Mouse (Mus musculus) hindbrain, postnatal 0 days (tissue): ENCODE data around the gene Syne3. TPM values are rescaled to one million over a fixed set of nuclear protein-coding genes. Genes with fewer than 3 reads are reported as not detected.

Experiments
- ATAC-seq: fragments of 200-750 bp; cut with Nextera tagmentation; 2 replicates; pipeline ENCODE4 v1.8.0; 2017; ENCODE audit warnings: mild to moderate bottlenecking, moderate TSS enrichment, moderate library complexity
- DNase-seq: peaks from one replicate; pipeline ENCODE4 v3.0.0-alpha.2; 2015; ENCODE audit warnings: low spot score
- H3K27ac ChIP-seq: fragments of 300-500 bp; sonication (generic); 2 replicates; pipeline ENCODE4 v1.5.1; 2014; ENCODE audit warnings: mild to moderate bottlenecking
- H3K27me3 ChIP-seq: fragments of 300-500 bp; sonication (generic); 2 replicates; pipeline ENCODE4 v1.6.1; 2014; ENCODE audit warnings: low read length, mixed read lengths; ENCODE audit not compliant: insufficient read depth
- H3K36me3 ChIP-seq: fragments of 300-500 bp; sonication (generic); 2 replicates; pipeline ENCODE4 v1.6.1; 2014; ENCODE audit warnings: low read length, mixed read lengths; ENCODE audit not compliant: insufficient read depth
- H3K4me1 ChIP-seq: fragments of 300-500 bp; sonication (generic); 2 replicates; pipeline ENCODE4 v1.6.1; 2014; ENCODE audit warnings: antibody characterized with exemption, low read length, mixed read lengths; ENCODE audit not compliant: insufficient read depth
- H3K4me2 ChIP-seq: fragments of 300-500 bp; sonication (generic); 2 replicates; pipeline ENCODE4 v1.6.1; 2014; ENCODE audit warnings: low read depth, mild to moderate bottlenecking, low read length, moderate library complexity, mixed read lengths
- H3K4me3 ChIP-seq: fragments of 300-500 bp; sonication (generic); 2 replicates; pipeline ENCODE4 v1.5.1; 2014; ENCODE audit warnings: low read length
- H3K9ac ChIP-seq: fragments of 300-500 bp; sonication (generic); replicated peaks from 2 replicates; pipeline ENCODE4 v1.6.1; 2014; ENCODE audit warnings: mild to moderate bottlenecking, low read length, moderate library complexity, mixed read lengths
- H3K9me3 ChIP-seq: fragments of 300-500 bp; sonication (generic); 2 replicates; pipeline ENCODE4 v1.6.1; 2016; ENCODE audit warnings: low read length, mixed read lengths
- CTCF ChIP-seq: IDR thresholded peaks from 2 replicates; pipeline ENCODE4 v1.5.1; 2016; ENCODE audit warnings: antibody characterized with exemption, control low read depth, low read depth
- WGBS: fragments of 180-500 bp; shearing (Covaris S2); extraction: QIAGEN DNeasy Blood & Tissue Kit; methylation state at CpG from one replicate; pipeline ENCODE4 v1.1.7; 2014; 5-methylcytosine and 5-hydroxymethylcytosine counted together
- polyA plus RNA-seq: library from polyadenylated mRNA; unstranded; fragments of >200 nt; fragmentation: Nextera tagmentation; extraction: Ambion mirVana; gene quantifications from 2 replicates; pipeline ENCODE4 v1.2.1, GENCODE M21; 2015
- total RNA-seq: library from RNA; depleted of rRNA; stranded (reverse); fragments of >200 nt; gene quantifications from 2 replicates; pipeline ENCODE4 v1.2.3, GENCODE M21; 2014

Syne3 gene
- total and polyA plus RNA-seq, 2 experiments from 2014 or later = 0.98 to 1.4 TPM

- DNase-seq = no peak
- Histone ChIP-seq H3K9ac (no peak overlapping the region), H3K36me3 (no peaks in the 10 kb centered on the region), H3K4me3 (no peak overlapping the region), H3K27ac (no peak overlapping the region), H3K4me2 (no peak overlapping the region), H3K9me3 (no peaks in the 10 kb centered on the region), H3K4me1 (no peaks in the 10 kb centered on the region), H3K27me3 (no peaks in the 10 kb centered on the region)
- TF ChIP-seq CTCF = no peak
- peak; percentile 45 for ATAC-seq
- 6% methylated on average over 4 of the region's 4 CpGs for WGBS
Measured at GRCm38 (mm10) chr12:104940027-104940386, 69.6 kb downstream of the Syne3 start.

DNA sequence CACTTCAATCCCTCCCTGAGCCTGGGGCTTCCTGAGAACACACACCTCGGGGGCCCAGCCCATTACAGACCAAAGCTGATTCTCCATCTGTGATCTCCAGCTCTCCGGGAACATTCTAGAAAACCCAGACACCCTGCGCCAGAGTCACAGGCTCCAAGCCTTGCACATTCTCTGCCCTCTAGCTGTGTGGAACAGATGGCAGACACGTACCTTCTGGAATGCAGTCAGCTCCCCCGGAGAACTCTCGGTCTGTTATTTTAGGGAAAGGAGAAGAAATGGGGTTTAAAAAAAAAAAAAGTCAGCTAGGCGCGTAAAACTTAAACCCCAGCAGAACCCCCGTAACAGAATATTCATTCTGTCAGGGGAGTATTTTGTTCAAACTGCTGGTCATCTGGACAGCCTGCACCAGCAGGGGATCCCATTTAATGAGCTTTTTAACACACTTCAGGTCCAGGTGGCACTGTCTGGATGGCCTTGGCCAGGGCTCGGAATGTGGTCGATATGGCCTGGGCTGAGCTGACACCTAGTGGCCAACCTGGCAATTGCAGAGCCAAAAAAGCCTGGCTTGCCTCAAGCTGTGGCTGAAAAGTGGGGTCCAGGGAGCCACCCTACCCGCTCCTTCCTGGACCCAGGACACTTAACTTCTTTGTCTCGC lies 70.1 kb downstream of the Syne3 start:
- H3K36me3 ChIP-seq = no peaks in the 10 kb centered on the region
- peak; percentile 86 for ATAC-seq
- no peak overlapping the region for H3K9ac ChIP-seq
- H3K9me3 ChIP-seq = no peaks in the 10 kb centered on the region
- H3K4me2 ChIP-seq = no peak overlapping the region
- 26% methylated on average over 13 of the region's 13 CpGs for WGBS
- H3K4me1 ChIP-seq = no peaks in the 10 kb centered on the region
- 0 out of 2 replicates have a peak overlapping the region, but pooled peaks have one; percentile 6 for H3K27ac ChIP-seq
- no peak overlapping the region for H3K4me3 ChIP-seq
- no peaks in the 10 kb centered on the region for H3K27me3 ChIP-seq
- DNase-seq = peak; percentile 93
- peak; percentile 98 for TF ChIP-seq CTCF

GRCm38 (mm10) chr12:104938935-104939334 lies 70.7 kb downstream of the Syne3 start:
- TF ChIP-seq CTCF = peak; percentile 41
- Histone ChIP-seq H3K27me3 (no peaks in the 10 kb centered on the region), H3K27ac (0 out of 2 replicates have a peak overlapping the region, but pooled peaks have one; percentile 6), H3K4me2 (no peak overlapping the region), H3K9ac (no peak overlapping the region), H3K4me1 (no peaks in the 10 kb centered on the region), H3K36me3 (no peaks in the 10 kb centered on the region), H3K4me3 (no peak overlapping the region), H3K9me3 (no peaks in the 10 kb centered on the region)
- ATAC-seq (peak; percentile 19), DNase-seq (no peak)
- 65% methylated on average over 5 of the region's 5 CpGs for WGBS

GRCm38 (mm10) chr12:104936223-104936622 lies 73.4 kb downstream of the Syne3 start:
- Histone ChIP-seq H3K9ac (no peak overlapping the region), H3K4me1 (no peaks in the 10 kb centered on the region), H3K27me3 (no peaks in the 10 kb centered on the region), H3K4me3 (no peak overlapping the region), H3K27ac (no peak overlapping the region), H3K4me2 (no peak overlapping the region), H3K36me3 (no peaks in the 10 kb centered on the region), H3K9me3 (no peaks in the 10 kb centered on the region)
- 79% methylated on average over 4 of the region's 4 CpGs for WGBS
- peak; percentile 80 for TF ChIP-seq CTCF
- peak; percentile 39 for DNase-seq
- ATAC-seq = no peak

DNA sequence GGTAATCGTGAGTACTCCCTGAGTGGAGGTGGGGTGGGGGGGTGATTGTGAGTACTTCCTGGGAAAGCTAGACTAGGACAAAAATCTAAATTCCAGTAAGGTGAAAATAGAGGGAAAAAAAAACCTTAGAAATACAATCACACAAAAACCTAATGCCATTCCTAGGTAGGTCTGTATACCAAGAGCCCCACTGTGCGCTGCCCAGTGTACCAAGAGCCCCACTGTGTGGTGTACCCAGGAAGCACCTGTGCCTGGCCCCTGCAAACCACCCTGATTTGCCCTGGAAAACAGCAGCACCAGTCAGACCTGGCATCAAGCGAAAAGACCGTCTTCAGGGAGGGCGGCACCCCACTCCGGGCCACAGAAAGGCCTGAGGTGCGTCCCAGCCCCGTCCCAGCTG lies 74.5 kb downstream of the Syne3 start:
- Histone ChIP-seq H3K4me1 (no peaks in the 10 kb centered on the region), H3K36me3 (no peaks in the 10 kb centered on the region), H3K4me3 (no peak overlapping the region), H3K9ac (no peak overlapping the region), H3K9me3 (no peaks in the 10 kb centered on the region), H3K27ac (no peak overlapping the region), H3K27me3 (no peaks in the 10 kb centered on the region), H3K4me2 (no peak overlapping the region)
- TF ChIP-seq CTCF = no peak
- 81% methylated on average over 8 of the region's 8 CpGs for WGBS
- no peak for DNase-seq
- ATAC-seq = no peak

GRCm38 (mm10) chr12:104933800-104934199 lies 75.8 kb downstream of the Syne3 start:
- DNase-seq (no peak), ATAC-seq (no peak)
- no peaks in the 10 kb centered on the region for H3K4me1 ChIP-seq
- no peak overlapping the region for H3K27ac ChIP-seq
- no peak overlapping the region for H3K4me2 ChIP-seq
- TF ChIP-seq CTCF = no peak
- no peaks in the 10 kb centered on the region for H3K9me3 ChIP-seq
- no peaks in the 10 kb centered on the region for H3K36me3 ChIP-seq
- H3K4me3 ChIP-seq = no peak overlapping the region
- no peak overlapping the region for H3K9ac ChIP-seq
- WGBS = 84% methylated on average over 13 of the region's 13 CpGs
- H3K27me3 ChIP-seq = no peaks in the 10 kb centered on the region

- WGBS = 68% methylated on average over 2 of the region's 2 CpGs
- TF ChIP-seq CTCF = peak; percentile 48
- no peak for ATAC-seq
- no peaks in the 10 kb centered on the region for H3K9me3 ChIP-seq
- DNase-seq = no peak
- no peaks in the 10 kb centered on the region for H3K4me1 ChIP-seq
- H3K27me3 ChIP-seq = no peaks in the 10 kb centered on the region
- H3K4me3 ChIP-seq = no peak overlapping the region
- no peak overlapping the region for H3K27ac ChIP-seq
- H3K36me3 ChIP-seq = no peaks in the 10 kb centered on the region
- no peak overlapping the region for H3K4me2 ChIP-seq
- H3K9ac ChIP-seq = no peak overlapping the region
Measured at GRCm38 (mm10) chr12:104933217-104933616, 76.4 kb downstream of the Syne3 start.
